Mouse (Mus musculus): ENCODE data around the gene Rps25. TPM values are rescaled to one million over a fixed set of nuclear protein-coding genes. Genes with fewer than 3 reads are reported as not detected.
"Not testable (repeated sequence)": the region's sequence is repeated elsewhere in the genome, so short reads cannot be mapped to it uniquely, and the experiment has no call there.

Rps25 gene
- 190 and 229 TPM in 2 replicates for total RNA-seq (2014; rRNA removed)
- 1,650 and 1,709 TPM in 2 replicates for polyA plus RNA-seq (2015; fragmentation: Nextera tagmentation; extraction: Ambion mirVana)

GRCm38 (mm10) chr9:44406906-44407751, at the start of gene Rps25, which contains the start of gene Trappc4:
Gene Rps25, plus strand, starts transcription at chr9:44407139.
Gene Trappc4, minus strand, starts transcription at chr9:44407600.
- Histone ChIP-seq H3K4me1 (ENCODE audit: insufficient read depth, low read length) (no peaks in the 10 kb centered on the region; the same call in 1 of the 2 replicates), H3K4me3 (ENCODE audit: low read length) (peak within 1 kb of the TSS; percentile 80), H3K36me3 (ENCODE audit: insufficient read depth, low read length) (peaks cover 57% of the 10 kb centered on the region), H3K27me3 (ENCODE audit: insufficient read depth, low read length) (no peaks in the 10 kb centered on the region), H3K9ac (replicated peaks; ENCODE audit: low read length) (peak within 1 kb of the TSS; percentile 83), H3K27ac (peak within 1 kb of the TSS; percentile 96), H3K9me3 (ENCODE audit: low read length) (no peaks in the 10 kb centered on the region), H3K4me2 (ENCODE audit: low read depth, low read length) (peak within 1 kb of the TSS; percentile 64)
- ATAC-seq (peak; percentile 98), DNase-seq (ENCODE audit: low spot score) (peak; percentile 98)
- under 1% methylated on average over 51 of the region's 51 CpGs for WGBS
- TF ChIP-seq CTCF (IDR thresholded peaks at IDR 0.05; ENCODE audit: low read depth) = peak; percentile 7; the same call in 1 of the 2 replicates

DNA sequence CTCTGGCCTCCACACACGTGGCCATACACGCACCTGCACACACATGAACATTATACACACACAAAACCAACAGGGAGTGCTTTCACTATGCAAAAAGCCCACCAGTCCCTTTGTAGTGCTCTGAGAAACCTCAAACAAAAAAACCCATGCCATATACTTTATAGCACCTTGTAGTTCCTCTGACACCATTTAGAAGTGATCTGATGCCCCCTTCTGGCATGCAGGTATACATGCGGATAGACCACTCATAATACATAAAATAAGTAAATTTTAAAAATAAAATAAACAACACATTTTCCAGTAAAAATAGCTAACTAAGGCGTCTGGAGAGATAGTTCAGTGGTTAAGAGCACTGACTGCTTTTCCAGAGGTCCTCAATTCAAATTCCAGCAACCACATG, 49.7 kb upstream of the Rps25 start:
- ATAC-seq = no peak

DNA sequence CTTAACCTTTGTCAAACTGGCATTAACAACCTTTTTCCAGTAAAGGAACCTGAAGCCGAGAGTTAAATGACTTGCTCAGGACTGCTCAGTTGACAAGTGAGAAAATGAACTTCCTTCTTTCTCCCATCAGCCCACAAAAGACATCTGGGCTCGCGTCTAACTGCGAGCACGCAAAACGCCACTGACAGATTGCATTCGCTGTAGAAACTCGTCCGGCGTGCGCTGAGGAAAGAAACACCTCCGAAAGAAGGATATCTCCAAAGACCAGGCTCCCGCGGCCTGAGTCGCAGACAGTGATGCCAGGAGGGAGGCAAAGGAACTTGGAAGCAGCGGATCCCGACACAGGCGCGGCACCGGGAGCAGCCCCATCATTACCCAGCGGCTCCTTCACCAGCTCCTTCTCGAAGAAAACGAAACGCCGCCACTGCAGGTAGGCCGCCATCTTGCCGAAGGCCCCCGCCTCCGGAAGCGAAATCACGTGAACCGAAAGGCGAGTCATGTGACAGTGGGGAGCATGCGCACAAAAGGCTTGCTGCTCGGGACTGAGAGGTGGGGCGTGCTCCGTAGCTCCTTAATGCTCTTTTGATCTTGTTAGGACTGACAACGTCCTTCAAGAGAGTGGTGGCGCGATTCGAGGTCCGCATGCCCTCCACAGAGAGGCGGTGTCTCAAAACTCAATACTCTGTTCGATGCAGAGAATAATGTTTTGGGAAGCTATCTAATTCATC, 45.6 kb upstream of the Rps25 start, which contains the start of gene Vps11:
Gene Vps11 (minus strand): TSS at position 481 of the 728 bp plus-strand sequence.
- under 1% methylated on average over 44 of the region's 44 CpGs for WGBS
- DNase-seq (ENCODE audit: low spot score) (peak; percentile 98), ATAC-seq (peak; percentile 94)
- Histone ChIP-seq H3K9ac (replicated peaks; ENCODE audit: low read length) (peak within 1 kb of the TSS; percentile 53), H3K9me3 (ENCODE audit: low read length) (no peaks in the 10 kb centered on the region), H3K4me1 (ENCODE audit: insufficient read depth, low read length) (peaks cover 6% of the 10 kb centered on the region; the same call in 1 of the 2 replicates), H3K36me3 (ENCODE audit: insufficient read depth, low read length) (peaks cover 22% of the 10 kb centered on the region; the same call in 1 of the 2 replicates), H3K4me3 (ENCODE audit: low read length) (peak within 1 kb of the TSS; percentile 50), H3K27me3 (ENCODE audit: insufficient read depth, low read length) (no peaks in the 10 kb centered on the region), H3K4me2 (ENCODE audit: low read depth, low read length) (peak within 1 kb of the TSS; percentile 74), H3K27ac (peak within 1 kb of the TSS; percentile 67)
- peak; percentile 25; the same call in 1 of the 2 replicates for TF ChIP-seq CTCF (IDR thresholded peaks at IDR 0.05; ENCODE audit: low read depth)

More for the DNA sequence above, 49.7 kb upstream of the Rps25 start:
- no peaks in the 10 kb centered on the region for H3K27me3 ChIP-seq (ENCODE audit: insufficient read depth, low read length)
- peaks cover 6% of the 10 kb centered on the region; the same call in 1 of the 2 replicates for H3K4me1 ChIP-seq (ENCODE audit: insufficient read depth, low read length)
- peak; percentile 48 for DNase-seq (ENCODE audit: low spot score)
- H3K27ac ChIP-seq = no peak overlapping the region
- no peak overlapping the region for H3K4me3 ChIP-seq (ENCODE audit: low read length)
- no peak overlapping the region for H3K4me2 ChIP-seq (ENCODE audit: low read depth, low read length)
- peaks cover 57% of the 10 kb centered on the region for H3K36me3 ChIP-seq (ENCODE audit: insufficient read depth, low read length)
- H3K9ac ChIP-seq (replicated peaks; ENCODE audit: low read length) = no peak overlapping the region
- WGBS = 72% methylated on average over 4 of the region's 4 CpGs
- peak; percentile 49 for TF ChIP-seq CTCF (IDR thresholded peaks at IDR 0.05; ENCODE audit: low read depth)
- H3K9me3 ChIP-seq (ENCODE audit: low read length) = no peaks in the 10 kb centered on the region

GRCm38 (mm10) chr9:44361931-44362330, 45.0 kb upstream of the Rps25 start:
- peak overlapping the region; percentile 74 for H3K4me2 ChIP-seq (ENCODE audit: low read depth, low read length)
- H3K27ac ChIP-seq = peak overlapping the region; percentile 67; the same call in 1 of the 2 replicates
- WGBS = 37% methylated on average over 4 of the region's 4 CpGs
- H3K9me3 ChIP-seq (ENCODE audit: low read length); H3K4me1 ChIP-seq (ENCODE audit: insufficient read depth, low read length); H3K9ac ChIP-seq (replicated peaks; ENCODE audit: low read length); DNase-seq (ENCODE audit: low spot score); H3K27me3 ChIP-seq (ENCODE audit: insufficient read depth, low read length): not testable (repeated sequence)
- ATAC-seq = peak; percentile 49
- peak overlapping the region; percentile 50 for H3K4me3 ChIP-seq (ENCODE audit: low read length)
- H3K36me3 ChIP-seq (ENCODE audit: insufficient read depth, low read length) = peaks cover 18% of the 10 kb centered on the region; the same call in 1 of the 2 replicates

DNA sequence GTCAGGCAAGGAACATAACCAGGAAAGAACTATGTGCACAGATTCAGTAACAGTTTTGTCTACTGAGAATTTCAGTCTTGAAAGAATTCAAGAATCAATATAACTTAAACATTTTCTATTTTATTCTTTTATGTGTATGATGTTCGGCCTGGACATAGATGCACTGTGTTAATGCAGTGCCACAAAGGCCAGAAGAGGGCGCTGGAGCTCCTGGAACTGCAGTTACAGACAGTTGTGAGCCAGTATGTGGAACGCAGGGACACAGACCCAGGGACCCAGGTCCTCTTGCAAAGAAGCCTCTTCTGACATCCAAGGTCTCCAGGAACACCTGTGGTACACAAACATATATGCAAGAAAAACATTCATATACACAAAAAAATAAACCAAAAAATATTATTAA, 42.5 kb upstream of the Rps25 start:
- peaks cover 6% of the 10 kb centered on the region; the same call in 1 of the 2 replicates for H3K4me1 ChIP-seq (ENCODE audit: insufficient read depth, low read length)
- no peaks in the 10 kb centered on the region for H3K9me3 ChIP-seq (ENCODE audit: low read length)
- no peaks in the 10 kb centered on the region for H3K27me3 ChIP-seq (ENCODE audit: insufficient read depth, low read length)
- H3K27ac ChIP-seq = no peak overlapping the region
- no peak overlapping the region for H3K4me3 ChIP-seq (ENCODE audit: low read length)
- DNase-seq (ENCODE audit: low spot score) (no peak), ATAC-seq (no peak)
- H3K4me2 ChIP-seq (ENCODE audit: low read depth, low read length) = no peak overlapping the region
- H3K9ac ChIP-seq (replicated peaks; ENCODE audit: low read length) = no peak overlapping the region
- WGBS = 65% methylated on average over 3 of the region's 3 CpGs
- peak; percentile 33 for TF ChIP-seq CTCF (IDR thresholded peaks at IDR 0.05; ENCODE audit: low read depth)
- H3K36me3 ChIP-seq (ENCODE audit: insufficient read depth, low read length) = peaks cover 3% of the 10 kb centered on the region; the same call in 1 of the 2 replicates

- Histone ChIP-seq H3K9ac (replicated peaks; ENCODE audit: low read length) (no peak overlapping the region), H3K4me1 (ENCODE audit: insufficient read depth, low read length) (no peaks in the 10 kb centered on the region), H3K27ac (no peak overlapping the region), H3K9me3 (ENCODE audit: low read length) (no peaks in the 10 kb centered on the region), H3K27me3 (ENCODE audit: insufficient read depth, low read length) (no peaks in the 10 kb centered on the region), H3K36me3 (ENCODE audit: insufficient read depth, low read length) (no peaks in the 10 kb centered on the region), H3K4me3 (ENCODE audit: low read length) (no peak overlapping the region), H3K4me2 (ENCODE audit: low read depth, low read length) (no peak overlapping the region)
- ATAC-seq = no peak
- DNase-seq (ENCODE audit: low spot score) = no peak
- no peak for TF ChIP-seq CTCF (IDR thresholded peaks at IDR 0.05; ENCODE audit: low read depth)
Observed at GRCm38 (mm10) chr9:44373386-44373785, 33.6 kb upstream of the Rps25 start.

All from hindbrain, postnatal 0 days (tissue).